Mouse (Mus musculus) embryo, embryonic 10 days (tissue): ENCODE measurements around the gene Fxyd1.

ENCODE experiments used
- DNase-seq: peaks from one replicate; pipeline ENCODE4 v3.0.0-alpha.2; 2015; ENCODE audit warnings: low spot score

The Fxyd1 gene

DNA sequence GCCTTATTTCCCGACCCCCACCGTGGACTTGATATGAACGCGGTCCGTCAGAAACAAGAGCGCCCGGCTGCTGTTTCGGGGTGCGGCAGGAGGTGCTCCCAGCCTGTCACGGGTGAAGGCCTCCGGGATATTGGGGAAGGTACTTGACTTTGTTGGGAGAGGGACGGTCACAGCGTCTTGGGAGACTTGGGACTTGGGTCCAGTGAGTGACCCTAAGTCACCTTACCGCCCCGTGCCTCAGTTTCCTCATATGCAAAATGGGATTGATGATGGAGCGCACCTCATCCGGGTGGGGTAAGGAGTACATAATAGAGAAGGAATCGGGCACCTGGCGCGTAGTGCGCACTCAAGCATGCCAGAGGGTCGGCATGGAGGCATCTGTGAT is 4.8 kb downstream of the Fxyd1 start:
- DNase-seq, result no peak

DNA sequence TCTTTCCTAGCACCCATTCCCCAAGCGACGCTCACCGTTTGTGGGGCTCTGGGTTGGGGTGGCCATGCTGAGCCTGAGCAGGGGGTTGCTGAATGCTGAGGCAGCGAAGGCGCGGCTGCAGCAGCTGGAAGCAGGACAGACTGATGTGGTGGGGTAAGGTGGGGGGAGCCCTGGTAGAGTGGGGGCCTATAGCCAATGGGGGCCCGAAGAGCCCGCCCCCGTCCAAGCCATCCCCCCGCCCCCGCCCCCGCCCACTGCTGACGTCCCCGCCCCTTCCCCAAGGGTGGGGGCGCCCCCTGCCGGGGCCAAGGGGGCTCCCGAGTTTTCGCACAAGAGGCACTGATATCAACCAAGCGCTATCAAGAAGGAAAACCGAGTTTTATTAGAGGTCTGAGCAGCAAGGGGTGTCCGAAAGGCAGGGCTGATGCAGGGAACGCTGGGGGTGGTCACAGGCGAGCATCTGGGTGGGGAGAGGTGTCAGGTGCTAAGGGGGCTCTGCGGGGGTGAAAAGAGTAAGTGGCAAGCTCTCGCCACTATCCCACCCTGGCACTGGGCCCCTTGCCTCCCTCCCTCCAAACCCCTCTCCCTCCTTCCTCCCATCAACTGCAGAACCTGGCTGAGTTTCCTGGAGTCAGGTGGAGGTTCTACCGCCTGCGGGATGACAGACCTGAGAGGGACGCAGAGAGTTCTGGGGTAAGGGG is 5.5 kb downstream of the Fxyd1 start, which contains the start of gene Fxyd7:
Gene Fxyd7 (minus strand): TSS at position 147 of the 701 bp plus-strand sequence.
- no peak for DNase-seq

DNA sequence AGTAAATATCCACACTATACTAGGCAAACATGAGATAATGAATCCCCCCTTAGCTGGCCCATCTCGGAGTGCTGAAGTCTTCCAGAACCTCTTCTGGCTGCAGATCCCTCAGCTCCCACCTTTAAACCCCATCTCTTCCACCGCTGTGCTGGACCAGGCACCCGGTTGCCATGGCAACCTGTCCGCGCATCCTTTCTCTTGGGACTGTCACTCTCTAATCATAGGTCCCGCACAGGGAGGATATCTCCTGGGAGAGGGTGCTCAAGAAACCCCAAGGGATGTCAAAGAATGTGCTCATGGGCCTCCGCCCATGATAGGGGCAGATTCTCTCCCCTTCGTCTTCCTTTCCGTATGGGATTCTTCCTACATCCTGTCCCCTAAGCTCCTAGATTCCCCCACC is 6.1 kb downstream of the Fxyd1 start:
- no peak for DNase-seq

- DNase-seq, result no peak
Measured at GRCm38 (mm10) chr7:31050487-31050886, 6.5 kb downstream of the Fxyd1 start.

- no peak for DNase-seq
Measured at GRCm38 (mm10) chr7:31049846-31050281, 7.1 kb downstream of the Fxyd1 start.

- DNase-seq, result peak; percentile 43
Measured at GRCm38 (mm10) chr7:31049135-31049845, 7.7 kb downstream of the Fxyd1 start.

DNA sequence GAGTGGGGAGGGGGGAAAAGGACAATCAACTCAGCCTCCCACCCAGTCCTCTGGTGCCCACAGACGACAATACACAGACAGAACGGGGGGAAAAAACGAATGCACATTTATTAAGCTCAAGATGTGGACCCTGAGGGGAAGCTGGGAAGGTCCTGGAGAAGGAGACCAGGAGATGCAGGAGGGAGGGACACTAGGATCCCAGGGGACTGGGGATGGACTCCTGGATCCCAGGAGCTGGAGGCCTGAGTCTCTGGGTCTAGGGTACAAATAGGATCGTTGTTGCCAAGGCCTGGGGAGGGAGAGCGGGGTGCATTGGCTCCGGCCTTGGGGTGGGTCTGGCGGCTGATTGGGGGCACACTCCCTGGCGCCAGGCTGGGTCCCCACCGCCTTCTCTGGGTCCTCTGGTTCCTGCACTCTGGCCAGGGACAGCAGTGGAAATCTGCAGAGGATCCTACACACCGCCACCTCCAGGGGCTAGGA is 14.5 kb downstream of the Fxyd1 start, which contains the start of gene Fxyd5:
Gene Fxyd5 (minus strand): TSS at position 51 of the 480 bp plus-strand sequence.
- DNase-seq, result no peak

- DNase-seq, result no peak
Measured at GRCm38 (mm10) chr7:31041662-31042315, 15.2 kb downstream of the Fxyd1 start.

DNA sequence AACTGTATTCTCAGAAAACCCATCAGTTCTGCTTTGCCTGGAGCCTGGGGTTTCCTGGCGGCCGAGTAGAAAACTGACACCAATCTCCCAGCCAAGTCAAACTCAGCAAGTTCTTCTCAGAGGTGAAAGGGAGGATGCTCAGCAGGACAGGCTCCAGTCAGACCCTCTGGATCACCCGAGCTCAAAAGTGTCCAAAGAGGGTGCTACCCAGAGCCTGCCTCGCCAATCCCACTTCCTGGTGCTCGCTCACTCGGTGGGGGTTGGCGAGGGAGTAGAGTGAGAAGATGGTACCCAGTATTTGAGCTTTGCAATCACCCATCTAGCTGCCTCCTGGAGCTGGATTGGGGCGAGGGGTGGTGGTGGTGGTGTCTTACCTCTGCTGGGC is 16.0 kb downstream of the Fxyd1 start:
- DNase-seq, result no peak

- DNase-seq, result no peak
Measured at GRCm38 (mm10) chr7:31040281-31041022, 16.5 kb downstream of the Fxyd1 start.

GRCm38 (mm10) chr7:31039011-31039410 is 18.0 kb downstream of the Fxyd1 start:
- no peak for DNase-seq

DNA sequence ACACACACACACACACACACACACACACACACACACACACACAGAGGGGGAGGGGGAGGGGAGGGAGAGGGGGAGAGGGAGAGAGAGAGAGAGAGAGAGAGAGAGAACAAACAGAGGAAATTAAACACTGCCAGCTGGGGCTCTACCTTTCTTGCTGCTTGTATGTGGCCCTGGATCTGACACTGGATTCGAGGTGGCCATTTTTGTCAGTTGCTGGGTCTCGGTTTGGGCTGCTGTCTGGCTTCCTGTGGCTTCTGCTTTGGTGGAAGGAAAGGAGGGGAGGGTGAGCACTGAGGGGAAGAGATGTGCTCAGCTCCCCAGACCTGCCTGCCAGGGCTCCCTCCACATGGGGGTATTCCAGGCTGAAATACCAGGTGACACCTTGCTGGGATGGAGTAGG is 19.3 kb downstream of the Fxyd1 start:
- no peak for DNase-seq

DNA sequence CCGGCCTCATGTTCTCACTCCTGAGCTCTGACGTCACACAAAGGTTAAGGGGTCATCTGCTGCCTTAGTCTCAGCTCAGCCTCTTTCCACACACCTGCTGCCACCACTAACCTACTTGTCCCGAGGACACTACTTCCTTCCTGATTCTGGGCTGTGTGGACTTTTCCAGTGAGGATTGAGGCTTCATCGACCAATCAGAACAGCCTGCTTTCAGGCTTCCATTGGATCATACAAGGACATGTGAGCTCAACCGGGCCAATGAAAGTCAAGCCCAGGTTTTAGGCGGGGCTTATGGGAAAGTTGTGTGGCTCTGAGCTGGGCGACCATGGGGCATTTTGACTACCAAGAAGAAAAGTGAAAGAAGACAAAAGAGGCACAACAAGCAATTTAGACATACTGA is 20.1 kb downstream of the Fxyd1 start:
- DNase-seq, result no peak

DNA sequence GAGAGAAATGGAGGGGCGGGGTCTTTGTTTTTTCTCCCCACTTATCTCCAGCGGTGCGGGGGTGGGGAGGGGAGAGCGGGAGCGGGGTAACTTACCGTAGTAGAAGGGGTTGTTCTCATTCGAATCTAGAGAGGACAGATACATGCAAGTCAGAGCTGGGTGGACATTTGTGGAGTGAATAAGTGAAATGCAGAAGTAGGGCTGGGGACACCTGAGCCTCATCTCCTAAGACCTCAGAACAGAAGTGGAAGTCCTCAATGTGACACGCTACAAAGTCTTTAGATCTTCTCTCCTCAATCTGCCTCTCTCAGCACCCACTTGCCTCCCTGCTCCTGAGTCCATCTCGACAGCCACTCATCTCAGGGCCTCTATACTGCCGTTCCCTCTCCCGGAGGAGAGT is 21.7 kb downstream of the Fxyd1 start:
- DNase-seq, result no peak

- DNase-seq, result no peak
Measured at GRCm38 (mm10) chr7:31034789-31035188, 22.2 kb downstream of the Fxyd1 start.

GRCm38 (mm10) chr7:31033409-31034165 is 23.4 kb downstream of the Fxyd1 start:
- no peak for DNase-seq

- DNase-seq, result no peak
Measured at GRCm38 (mm10) chr7:31031731-31032130, 25.3 kb downstream of the Fxyd1 start.

DNA sequence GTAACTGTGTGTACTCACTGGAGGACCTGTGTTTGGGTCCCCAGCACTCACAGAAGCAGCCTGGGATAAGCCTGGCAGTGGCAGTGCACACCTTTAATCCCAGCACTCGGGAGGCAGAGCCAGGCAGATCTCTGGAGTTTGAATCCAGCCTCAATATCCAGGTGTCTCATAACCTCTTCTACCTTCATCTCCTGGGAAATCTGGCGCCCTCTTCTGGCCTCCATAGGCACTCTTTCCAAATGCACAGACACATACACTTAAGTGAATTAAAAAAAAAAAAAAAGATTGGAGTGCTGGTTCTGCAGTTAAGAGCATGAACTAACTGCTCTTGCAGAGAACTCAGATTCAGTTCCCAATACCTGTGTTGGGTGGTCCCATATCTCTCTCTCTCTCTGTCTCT is 26.3 kb downstream of the Fxyd1 start:
- no peak for DNase-seq

DNA sequence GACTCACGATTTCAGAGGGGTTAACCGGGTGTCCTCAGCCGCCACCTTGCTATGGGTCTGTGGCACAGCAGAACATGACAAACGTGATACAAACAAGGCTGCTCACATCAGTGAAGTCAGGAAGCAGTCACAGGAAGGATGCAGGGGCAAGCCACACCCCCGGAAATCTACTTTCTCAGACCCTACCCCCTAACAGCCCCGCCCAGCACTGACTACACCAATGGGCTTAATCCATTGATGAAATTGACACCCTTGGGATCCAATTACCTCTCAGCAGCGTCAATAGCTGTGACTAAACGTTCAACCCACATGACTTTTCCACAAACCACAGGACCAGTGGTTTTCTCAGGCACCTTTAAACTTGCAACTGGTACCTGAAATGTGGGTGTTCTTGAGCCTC is 28.4 kb downstream of the Fxyd1 start:
- no peak for DNase-seq

- no peak for DNase-seq
Measured at GRCm38 (mm10) chr7:31017104-31017901, 39.7 kb downstream of the Fxyd1 start.

GRCm38 (mm10) chr7:31012971-31013370 is 44.0 kb downstream of the Fxyd1 start:
- no peak for DNase-seq
